Mouse (Mus musculus): ENCODE data around the gene Gm17662.

- no peak for TF ChIP-seq POLR2A (IDR thresholded peaks at IDR 0.05; ENCODE audit: insufficient read depth, low read depth, low read length)
- TF ChIP-seq CTCF (IDR thresholded peaks at IDR 0.05): no peak
These were observed 47.9 kb downstream of the Gm17662 start for GRCm38 (mm10) chr4:104905049-104905448.

Data from heart, adult 2 months (tissue).